Mouse (Mus musculus) lung, adult 18-20 months (tissue): ENCODE measurements at regions not wholly inside any gene's neighbourhood (a gene's known extent, or its start where the extent isn't known, plus 50 kb on each side); places are given as distances from the start of the nearest gene placed in this dataset.

Experiments used
- DNase-seq, 2 experiments: peaks; one replicate each; pipeline ENCODE4 v3.0.0; 2022; ENCODE audit warnings: mixed read lengths in 2 of 2

- no peak for DNase-seq
Observed at GRCm38 (mm10) chr2:172699654-172700053, 150.3 kb downstream of the Tfap2c start.

GRCm38 (mm10) chr2:172710641-172711040 is 161.2 kb downstream of the Tfap2c start:
- DNase-seq = no peak

GRCm38 (mm10) chr2:172726701-172727100 is 177.3 kb downstream of the Tfap2c start:
- DNase-seq = no peak

- no peak for DNase-seq
Observed at GRCm38 (mm10) chr2:172727576-172727975, 178.2 kb downstream of the Tfap2c start.

GRCm38 (mm10) chr2:172728240-172728821 is 178.9 kb downstream of the Tfap2c start:
- DNase-seq = peak; percentile 14 to 24

DNA sequence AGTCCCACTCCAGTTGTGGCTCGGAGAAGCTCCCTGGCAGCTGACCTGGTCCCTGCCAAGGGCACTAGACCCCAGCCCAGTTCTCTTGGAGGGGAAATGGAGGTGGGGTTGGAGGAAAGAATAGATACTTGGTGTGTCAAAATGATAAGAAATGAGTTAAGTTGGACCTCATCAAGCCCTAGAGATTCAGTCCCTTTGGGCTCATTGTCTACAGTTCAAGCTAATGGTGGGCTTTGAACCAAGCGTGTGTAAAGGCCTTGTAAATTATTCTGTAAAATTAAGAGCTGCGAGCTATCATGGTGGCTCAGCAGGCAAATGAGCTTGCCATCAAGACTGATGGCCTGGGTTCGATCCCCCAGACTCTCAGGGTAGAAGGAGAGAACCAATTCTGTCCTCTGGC is 179.8 kb downstream of the Tfap2c start:
- DNase-seq = no peak

GRCm38 (mm10) chr2:172729741-172730140 is 180.3 kb downstream of the Tfap2c start:
- no peak for DNase-seq

DNA sequence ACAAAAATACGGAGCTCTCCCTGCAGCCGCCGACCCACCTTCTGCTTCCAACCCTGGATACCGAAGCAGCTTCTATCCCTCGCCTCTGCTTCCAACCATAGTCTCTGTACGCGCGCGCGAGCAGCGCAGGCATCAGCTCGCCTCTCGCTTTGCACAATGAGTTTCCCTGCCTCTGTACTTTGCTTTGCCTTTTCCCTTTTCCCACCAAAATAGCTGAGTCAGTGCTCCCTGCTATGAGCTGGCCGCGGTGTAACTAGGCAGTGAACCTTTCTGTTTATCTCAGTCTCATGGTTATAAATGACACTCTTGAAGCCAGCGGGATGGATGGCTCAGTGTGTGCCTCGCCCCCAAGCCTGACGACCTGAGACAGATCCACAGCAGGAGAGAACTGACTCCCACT is 182.0 kb downstream of the Tfap2c start:
- DNase-seq = no peak

DNA sequence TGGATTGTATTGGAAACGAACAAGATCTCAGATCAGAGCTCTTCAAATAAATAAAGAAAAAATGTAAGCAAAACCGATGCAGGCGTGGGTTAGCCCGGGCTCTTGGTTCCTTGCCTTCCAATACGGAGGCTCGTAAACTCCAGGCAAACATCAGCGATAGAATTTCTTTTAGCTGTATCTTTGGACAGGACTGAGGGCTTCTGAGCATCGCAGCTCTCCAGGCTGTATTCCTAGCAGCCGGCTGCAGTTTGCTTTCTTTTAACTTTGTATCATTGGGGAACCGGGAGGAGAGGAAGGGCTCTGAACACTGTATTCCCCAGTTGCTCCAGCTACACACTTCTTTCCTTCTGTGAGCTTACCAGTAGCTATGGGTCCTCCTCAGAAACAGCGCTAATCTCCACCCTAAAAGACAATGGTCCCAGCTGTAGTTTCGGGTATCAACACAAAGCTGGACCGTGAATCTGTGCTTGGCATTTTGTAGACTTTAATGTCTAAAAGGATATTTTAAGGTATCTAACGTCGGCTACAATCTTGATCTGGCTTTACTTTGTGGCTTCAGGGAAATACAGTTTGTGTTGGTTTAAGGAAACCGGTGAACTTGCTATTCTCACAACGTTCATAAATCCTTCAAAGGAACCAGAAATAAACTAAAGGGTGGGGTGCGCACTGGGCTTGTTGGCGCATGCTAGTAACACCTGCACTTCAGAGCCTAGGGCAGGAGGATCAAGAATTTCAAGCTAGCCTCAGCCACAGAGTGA is 183.2 kb downstream of the Tfap2c start:
- DNase-seq = no peak

DNA sequence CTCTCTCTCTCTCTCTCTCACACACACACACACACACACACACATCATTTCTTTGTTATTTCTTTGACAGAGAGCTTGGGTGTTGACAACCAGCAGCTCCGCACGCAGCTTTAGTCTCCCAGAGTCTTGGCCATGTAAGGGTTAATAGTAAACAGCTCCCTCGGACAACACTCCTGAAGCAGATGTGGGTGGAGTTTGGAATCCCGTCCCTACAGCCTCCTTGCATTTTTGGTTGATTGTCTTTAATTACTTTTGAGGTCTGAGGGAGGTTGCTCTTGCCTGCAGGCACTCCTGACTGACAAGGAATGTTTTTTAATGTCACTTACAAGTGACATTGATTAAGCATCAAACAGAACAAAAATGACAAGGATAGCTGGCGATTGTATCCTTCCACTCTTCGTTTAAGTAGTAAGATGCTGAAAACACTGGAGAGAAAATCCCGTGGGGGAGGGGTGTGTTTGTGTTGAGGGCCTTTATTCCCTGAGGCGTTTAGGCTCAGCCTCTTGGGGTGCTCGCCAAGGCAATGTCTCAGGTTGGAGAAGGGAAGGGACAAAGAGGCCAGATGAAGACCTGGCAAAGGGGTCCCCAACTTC is 184.1 kb downstream of the Tfap2c start:
- no peak for DNase-seq

DNA sequence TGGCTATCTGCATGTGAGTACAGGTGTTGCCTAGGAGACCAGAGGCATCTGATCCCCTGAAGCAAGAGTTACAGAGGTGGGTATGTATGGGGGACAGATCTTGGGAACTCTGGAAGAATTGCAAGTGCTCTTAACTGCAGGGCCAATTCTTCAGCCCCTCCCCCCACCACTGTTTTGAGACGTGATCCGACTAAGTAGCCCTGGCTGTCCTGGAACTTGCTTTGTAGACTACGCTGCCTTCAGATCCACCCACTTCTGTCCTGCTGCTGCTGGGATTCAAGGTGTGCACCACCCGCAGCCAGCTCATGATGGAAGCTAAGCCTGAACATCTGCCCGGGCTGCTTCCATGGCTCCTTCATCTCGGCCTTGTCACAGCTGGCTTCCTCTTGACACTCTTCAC is 186.2 kb downstream of the Tfap2c start:
- no peak for DNase-seq

DNA sequence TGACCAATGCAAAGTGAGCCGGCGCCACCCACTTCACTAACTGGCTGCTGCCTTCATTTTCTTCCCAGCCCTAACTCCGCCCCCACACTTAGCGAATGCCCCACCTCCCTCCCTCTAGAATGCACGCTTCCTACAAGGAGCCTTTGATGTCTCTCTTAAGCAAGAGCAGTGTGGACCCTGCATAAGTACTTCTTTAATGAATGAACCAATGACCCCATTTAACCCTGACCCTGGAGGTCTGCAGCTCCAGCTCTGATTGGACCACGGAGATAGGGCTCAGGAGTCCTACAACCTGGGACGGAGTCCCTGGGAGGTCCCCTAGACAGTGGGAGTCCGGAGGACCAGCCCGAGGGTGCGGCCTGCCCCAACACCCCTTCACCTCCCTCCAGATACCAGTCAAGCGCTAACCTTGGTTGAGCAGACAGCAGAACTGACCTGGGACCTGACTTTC is 189.7 kb downstream of the Tfap2c start:
- DNase-seq = no peak

DNA sequence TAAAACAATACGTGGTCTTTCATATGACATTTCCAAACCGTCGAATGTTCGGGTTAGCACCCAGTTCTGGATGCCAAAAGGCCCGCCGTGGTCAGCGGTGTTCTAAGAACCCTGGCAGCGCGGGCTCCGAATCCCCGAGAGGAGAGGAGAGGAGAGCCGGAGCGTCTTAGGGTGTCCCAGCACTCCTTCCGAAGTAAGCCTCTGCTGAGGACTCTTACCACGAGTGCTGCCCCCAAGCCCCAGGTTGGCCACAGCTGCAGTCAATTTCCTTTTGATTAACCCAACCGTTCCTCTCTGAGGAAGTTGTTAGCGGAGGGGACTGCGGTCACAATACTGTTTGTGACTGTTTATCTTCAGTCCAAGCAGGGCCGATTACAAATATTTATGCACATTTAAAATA is 190.1 kb downstream of the Tfap2c start:
- DNase-seq = no peak

DNA sequence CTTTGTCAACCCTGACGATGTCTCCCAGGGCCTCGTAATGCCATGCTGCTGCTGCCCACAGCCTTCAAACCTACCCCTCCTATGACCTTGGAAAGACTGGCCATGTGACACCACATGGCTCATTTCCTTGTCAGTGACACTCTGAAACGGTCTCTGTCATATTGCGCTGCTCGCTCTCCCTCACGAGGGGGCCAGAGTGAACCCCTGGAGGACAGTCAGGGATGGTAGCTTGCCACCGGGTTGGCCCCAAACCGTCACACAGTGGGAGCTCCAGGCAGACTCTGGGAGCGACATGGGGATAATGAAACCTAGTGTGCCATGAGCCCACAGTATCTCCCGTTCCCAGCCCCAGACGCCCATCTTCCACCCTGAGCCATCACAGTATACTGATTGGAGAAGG is 188.8 kb downstream of the Bmp7 start:
- DNase-seq = no peak

DNA sequence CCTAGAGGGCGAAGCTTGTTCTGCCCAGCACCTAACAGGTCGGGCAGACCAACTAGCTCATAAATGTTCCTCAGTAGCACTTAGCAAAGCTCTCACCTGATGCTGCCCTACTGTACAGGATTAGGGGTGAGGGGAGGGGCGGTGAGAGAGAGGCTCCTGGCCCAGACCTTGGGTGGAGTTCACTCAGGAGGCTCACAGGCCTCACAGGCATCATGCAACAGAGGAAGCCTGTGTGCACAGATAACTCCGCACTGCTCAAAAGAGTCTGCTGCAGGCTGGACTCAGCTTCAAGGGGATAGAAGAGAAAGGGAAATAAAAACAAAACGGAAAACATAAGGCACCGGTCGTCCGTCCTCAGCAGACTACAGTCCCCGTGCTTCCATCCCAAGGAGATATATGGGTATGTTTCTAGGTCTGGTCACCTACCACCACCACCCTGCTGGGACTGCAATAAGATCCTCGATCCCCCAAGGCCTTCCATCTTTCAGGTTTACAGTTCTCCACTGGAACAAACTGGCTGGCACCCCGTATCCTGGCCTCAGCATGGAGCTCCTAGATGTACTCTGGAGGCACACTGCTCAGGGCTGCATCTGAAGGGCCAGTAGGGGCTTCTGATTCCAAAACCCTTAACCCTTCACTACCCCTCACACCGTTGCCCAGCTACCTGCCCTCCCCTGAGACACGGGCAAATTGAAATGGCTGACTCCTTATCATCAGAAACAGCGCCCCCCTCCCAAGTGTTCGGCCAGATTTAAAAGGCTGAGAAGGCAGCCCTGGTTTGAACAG is 184.2 kb downstream of the Bmp7 start:
- no peak for DNase-seq

DNA sequence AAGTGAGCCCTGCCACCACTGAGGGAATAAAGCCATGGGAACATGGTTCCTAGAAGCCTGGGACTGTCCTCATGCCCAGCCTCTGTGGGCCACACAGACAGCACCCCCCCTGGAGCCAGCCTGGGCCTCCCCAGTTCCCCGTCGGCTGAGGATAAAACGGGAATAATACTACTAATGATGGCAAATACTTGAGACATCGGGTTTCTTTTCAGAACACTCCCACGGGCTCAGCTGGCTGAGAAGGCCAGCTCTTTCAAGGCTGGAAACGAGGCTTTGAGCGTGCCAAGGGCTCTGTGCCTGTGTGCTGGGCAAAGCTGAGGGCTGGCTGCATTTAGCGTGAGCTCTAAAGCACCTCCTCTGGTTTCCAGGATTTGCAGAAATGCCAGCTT is 183.7 kb downstream of the Bmp7 start:
- DNase-seq = no peak

- peak in 1 of 2 experiments; percentile 4 for DNase-seq
Observed at GRCm38 (mm10) chr2:172758497-172758896, 181.6 kb downstream of the Bmp7 start.

DNA sequence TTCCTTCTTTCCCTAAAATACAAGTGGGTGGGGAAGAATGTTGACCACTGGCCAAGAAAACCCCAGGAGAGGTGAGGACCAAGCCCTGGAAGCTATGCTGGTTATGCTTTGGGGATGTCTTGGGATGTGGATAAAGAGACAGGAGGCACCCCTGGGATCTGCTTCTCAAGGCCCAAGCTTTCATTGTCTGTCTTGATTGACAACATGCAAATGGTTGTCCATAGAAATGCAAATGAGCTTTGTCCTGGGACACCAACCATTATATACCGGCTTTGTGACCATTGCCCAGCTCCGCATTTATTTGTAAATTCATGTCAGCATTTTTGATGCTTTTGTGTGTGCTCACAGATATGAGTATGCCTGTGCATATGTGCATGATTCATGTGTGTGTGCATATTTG is 174.9 kb downstream of the Bmp7 start:
- DNase-seq = no peak

- no peak for DNase-seq
Observed at GRCm38 (mm10) chr2:172766403-172766802, 173.7 kb downstream of the Bmp7 start.

DNA sequence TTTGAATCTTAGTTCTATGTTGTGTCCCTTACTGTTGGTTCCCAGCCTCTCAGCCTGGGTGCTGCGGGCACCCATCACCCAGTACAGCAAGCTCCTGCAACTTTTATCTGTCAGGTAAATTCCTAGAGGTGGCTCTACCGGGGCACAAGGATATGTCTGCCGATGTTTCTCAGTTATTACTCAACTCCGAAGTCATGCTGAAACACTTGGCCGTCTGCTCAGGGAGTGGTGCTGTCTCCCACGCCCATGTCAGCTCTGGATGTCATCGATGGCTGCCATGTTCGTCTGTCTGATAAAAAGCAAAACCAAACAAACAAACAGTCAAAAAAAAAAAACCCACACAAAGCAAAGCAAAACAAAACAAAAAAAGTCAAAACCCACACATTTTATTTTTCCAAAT is 171.4 kb downstream of the Bmp7 start:
- no peak for DNase-seq

GRCm38 (mm10) chr2:172770061-172770460 is 170.1 kb downstream of the Bmp7 start:
- DNase-seq = no peak

DNA sequence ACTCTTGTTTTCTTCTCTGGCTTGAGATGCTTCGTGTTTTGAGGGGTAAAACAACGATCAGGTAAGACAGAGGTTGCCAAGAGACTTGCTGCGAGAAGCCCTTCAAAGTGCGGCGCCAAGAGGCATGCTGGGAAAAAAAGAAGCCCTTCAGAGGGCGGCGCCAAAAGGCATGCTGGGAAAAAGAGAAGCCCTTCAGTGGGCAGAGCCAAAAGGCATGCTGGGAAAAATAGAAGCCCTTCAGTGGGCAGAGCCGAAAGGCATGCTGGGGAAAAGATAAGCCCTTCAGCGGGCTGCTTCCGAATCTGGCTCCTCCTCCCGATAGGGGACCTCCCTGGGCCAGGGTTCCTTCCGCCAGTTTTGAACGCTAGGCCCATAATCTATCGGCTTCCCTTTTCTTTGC is 169.5 kb downstream of the Bmp7 start:
- no peak for DNase-seq

- DNase-seq = peak; percentile 34 to 50
Observed at GRCm38 (mm10) chr2:172773176-172773575, 166.9 kb downstream of the Bmp7 start.

DNA sequence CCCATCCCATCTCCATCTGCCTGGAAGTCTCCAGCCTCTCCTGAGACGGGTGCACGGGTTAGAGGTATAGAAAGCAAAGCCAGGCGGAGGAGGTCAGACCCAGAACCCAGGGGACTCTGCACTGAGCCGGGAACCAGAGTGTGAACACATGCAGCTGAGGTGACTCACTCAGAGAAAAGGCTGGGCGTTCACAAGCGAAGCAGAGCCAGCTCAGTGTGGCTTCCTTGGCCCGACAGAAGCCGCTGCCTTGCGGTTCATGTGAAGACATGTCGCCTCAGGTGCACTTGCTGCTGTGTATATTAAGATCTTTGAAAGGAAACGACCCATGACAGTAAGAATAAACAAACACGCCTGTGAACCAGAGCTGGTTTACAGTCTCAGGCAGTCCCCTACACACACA is 163.6 kb downstream of the Bmp7 start:
- DNase-seq = no peak
